Mouse (Mus musculus) kidney, adult 9 months (tissue): Measurements from ENCODE around the gene Gm36864.
"Not testable (repeated sequence)": the region's sequence is repeated elsewhere in the genome, so short reads cannot be mapped to it uniquely, and the experiment has no call there.

Experiments
- DNase-seq: peaks from one replicate; pipeline ENCODE4 v3.0.0; 2022

The Gm36864 gene

DNA sequence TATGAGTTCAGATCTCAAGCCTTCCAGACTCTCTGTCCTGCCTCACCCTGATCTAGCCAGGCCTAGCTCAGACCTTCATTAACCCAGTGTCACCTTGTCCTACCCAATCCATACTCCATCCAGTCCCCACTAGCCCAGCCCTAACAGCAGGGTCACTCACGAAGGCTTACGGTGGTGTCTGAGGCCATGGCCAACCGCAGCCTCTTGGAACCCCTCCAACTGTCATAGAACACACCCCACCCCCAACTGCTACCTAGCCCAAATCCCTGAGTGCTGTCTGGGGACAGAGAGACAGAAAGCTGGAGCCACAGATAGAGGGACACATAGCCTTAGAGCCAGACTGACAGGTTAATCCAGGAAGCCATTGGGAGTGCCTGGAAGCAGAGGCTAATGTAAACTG lies at the start of gene Gm36864:
Gene Gm36864, plus strand, starts transcription at position 269 of the 400 bp plus-strand sequence.
- no peak for DNase-seq

DNA sequence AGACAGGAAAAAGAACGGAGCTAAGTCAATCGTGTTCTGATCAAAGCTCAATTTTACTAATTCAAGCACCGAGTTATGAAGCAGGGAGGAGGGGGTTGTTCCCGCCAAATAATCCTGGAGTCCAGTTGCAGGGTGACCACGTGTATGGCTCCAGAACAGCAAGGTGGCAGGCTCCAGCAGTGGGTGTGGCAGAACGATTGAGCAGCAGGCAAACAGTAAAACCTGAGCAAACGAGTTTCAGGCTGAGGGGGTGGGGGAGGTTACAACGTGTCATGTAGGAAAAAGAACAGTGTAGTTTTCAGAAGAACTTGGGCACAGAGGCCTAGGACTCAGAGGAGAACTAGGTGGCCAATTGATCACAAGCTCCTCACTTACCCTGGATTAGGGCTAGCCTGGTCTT lies 49.5 kb upstream of the Gm36864 start:
- DNase-seq: peak; percentile 26

DNA sequence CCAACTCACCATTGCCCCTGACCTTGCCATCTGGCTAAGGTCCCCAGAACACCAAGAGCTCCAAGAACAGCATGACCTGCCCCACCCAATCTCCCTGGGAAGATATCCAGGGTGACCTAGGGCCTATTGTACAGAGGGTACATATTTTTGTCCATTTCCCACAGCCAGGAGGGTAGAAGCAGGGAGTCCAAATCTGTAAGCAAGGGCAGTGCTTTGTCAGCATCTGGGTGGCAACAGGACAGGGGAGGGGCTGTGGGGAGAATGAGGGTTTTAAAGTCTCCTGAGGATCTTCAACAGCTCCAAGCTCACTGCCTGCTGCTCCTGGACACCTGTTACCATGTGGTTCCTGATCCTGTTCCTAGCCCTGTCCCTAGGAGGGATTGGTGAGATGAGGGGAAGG lies 48.0 kb upstream of the Gm36864 start, which contains the start of gene Klk1b24:
Gene Klk1b24, plus strand, starts transcription at position 301 of the 400 bp plus-strand sequence.
- not testable (repeated sequence) for DNase-seq

DNA sequence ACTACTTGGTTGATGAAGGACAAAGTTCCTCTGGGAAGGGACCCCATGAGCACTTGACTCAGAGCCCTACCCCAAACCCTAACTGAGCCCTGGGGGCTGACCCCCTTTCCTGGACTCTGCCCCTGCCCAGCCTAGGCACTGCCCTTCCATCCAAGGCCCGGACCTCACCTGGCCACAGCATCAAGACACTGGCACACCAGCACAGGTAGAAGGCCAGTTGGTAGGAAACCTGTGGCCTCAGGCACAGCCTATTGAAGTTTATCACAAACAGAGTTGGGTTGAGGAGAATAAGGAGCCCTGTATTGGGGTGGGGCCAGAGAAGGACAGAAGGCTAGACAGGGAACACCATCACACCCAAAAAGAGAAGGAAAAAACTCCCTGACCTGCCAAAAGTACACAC lies 42.5 kb upstream of the Gm36864 start:
- not testable (repeated sequence) for DNase-seq

DNA sequence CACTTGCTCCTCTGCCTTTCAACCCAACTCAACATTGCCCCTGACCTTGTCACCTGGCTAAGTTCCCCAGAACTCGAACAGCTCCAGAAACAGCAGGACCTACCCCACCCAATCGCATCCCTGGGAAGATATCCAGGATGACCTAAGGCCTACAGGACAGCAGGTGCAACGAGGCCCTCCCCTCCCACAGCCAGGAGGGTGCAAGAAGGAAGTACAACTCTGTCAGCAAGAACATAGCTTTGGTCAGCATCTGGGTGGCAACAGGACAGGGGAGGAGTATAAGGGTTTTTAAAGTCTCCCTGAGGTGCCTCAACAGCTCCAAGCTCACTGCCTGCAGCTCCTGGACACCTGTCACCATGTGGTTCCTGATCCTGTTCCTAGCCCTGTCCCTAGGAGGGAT lies 38.1 kb upstream of the Gm36864 start, which contains the start of gene Klk1b3:
Gene Klk1b3, plus strand, starts transcription at position 301 of the 400 bp plus-strand sequence.
- no peak for DNase-seq

DNA sequence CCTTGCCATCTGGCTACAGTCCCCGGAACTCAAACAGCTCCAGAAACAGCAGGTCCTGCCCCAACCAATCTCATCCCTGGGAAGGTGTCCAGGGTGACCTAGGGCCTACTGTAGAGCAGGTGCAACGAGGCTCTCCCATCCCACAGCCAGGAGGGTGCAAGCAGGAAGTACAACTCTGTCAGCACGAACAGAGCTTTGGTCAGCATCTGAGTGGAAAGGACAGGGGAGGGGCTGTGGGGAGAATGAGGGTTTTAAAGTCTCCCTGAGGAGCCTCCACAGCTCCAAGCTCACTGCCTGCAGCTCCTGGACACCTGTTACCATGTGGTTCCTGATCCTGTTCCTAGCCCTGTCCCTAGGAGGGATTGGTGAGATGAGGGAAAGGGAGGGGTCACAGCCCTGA lies 28.8 kb upstream of the Gm36864 start, which contains the start of gene Klk1b4:
Gene Klk1b4, plus strand, starts transcription at position 301 of the 400 bp plus-strand sequence.
- not testable (repeated sequence) for DNase-seq

DNA sequence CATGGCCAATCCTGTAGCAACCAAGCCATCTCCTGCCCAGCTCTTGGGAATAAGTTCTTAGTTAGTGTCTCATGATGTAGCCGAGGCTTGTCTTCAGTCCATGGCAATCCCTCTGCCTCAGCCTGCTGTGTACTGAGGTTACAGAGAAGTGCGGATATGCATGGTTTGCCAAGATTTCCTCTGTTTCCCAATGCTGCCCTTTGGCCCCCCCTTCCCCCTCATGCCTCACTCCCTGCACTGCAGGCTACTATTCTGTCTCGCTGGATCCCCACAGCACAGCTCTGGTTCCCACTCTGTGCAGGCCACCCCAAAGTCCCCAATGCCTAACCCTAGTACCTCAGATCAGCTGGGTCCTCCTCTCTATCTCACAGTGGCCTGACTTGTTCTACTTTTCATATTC lies 27.7 kb upstream of the Gm36864 start:
- DNase-seq: no peak

DNA sequence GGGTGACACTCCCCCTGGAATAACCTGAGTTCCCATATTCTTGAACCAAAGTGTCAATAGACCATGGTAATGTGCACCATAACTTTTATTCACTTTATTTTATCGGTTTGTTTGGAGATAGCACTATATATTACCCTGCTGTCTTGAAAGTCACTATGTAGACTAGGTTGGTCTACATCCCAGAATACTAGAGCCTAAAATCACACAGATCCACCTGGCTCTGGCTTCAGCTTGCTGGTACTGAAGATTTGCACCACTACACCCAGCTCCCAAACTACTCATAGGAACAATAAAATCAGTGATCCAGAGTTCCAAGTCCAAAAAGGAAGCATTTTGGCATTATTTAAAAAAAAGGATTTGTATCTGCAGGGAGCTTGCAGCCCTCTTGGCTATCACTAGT lies 20.3 kb upstream of the Gm36864 start, which contains the start of gene Klk1b5:
Gene Klk1b5, plus strand, starts transcription at position 301 of the 400 bp plus-strand sequence.
- no peak for DNase-seq

DNA sequence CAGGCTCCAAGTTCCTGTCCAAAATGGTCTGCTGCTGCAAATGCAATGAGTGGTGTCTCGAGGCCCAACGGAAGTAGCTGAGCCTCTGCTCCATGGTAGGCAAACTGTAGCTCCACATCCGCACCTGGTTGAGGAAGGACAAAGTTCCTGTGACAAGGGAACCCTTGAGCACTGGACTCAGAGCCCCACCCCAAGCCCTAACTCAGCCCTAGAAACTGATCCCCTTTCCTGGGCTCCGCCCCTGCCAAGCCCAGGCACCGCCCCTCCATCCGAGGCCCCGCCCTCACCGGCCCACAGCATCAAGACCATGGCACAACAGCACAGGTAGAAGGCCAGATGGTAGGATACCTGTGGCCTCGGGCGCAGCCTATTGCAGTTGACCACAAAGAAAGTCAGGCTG lies 14.4 kb upstream of the Gm36864 start:
- not testable (repeated sequence) for DNase-seq

DNA sequence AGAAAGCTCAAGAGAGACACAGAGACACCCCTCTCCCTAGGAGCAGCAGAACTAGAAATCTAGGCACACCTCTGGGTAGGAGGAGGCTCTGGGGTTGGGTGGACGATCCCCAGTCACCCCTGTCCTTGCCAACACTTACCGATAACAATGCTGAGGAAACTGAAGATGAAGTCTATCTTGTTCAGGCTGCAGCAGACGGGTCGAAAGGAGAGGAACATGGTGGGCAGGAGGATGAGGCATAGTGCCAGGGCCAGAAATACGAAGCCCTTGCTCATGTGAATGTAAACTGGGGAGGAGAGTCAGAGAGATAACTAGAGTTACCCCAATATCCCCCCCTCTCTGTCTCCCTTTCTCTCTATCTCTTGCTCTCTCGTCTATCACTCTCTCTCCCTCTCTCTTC lies 13.6 kb upstream of the Gm36864 start:
- not testable (repeated sequence) for DNase-seq

DNA sequence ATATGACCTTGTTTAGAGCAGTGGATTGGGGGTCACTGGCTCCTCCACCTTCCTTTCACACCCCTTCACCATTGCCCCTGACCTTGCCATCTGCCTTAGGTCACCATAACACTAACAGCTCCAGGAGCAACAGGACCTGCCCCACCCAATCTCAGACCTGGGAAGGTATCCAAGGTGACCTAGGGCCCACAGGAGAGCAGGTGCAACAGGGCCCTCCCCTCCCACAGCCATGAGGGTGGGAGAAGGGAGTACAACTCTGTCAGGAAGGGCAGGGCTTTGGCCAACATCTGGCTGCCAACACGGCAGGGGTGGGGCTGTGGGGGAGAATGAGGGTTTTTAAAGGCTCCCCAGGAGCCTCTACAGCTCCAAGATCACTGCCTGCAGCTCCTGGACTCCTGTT lies 10.9 kb upstream of the Gm36864 start, which contains the start of gene Klk1:
Gene Klk1, plus strand, starts transcription at position 285 of the 400 bp plus-strand sequence.
- DNase-seq: peak; percentile 69

DNA sequence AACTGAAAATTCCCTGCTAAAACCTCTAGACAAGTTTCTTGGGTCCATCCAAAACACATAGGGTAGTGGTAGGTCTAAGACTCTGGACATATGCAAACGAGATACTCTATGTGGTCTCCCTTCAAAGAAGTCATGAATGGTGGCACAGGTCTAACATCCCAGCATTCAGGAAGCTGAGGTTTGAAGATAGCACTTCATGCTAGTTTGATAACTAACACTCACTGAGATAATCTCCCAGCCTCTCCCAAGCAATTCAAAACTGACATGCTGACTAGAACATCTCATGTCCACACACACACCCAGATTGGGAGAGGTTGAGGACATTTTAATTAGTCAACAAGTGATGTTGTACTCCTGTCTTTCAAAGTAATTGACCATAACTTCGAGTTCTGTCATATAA lies 3.9 kb downstream of the Gm36864 start:
- DNase-seq: no peak

DNA sequence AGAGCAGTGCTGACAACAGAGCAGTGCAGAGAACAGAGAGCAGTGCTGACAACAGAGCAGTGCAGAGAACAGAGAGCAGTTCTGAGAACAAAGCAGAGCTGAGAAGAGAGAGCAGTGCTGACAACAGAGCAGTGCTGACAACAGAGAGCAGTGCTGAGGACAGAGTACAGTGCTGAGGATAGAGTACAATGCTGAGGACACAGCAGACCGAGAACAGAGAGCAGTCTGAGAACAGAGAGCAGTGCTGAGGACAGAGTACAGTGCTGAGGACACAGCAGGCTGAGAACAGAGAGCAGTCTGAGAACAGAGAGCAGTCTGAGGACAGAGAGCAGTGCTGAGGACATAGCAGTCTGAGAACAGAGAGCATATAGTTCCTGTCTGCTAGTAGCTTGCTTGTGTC lies 4.7 kb downstream of the Gm36864 start:
- DNase-seq: peak; percentile 37

DNA sequence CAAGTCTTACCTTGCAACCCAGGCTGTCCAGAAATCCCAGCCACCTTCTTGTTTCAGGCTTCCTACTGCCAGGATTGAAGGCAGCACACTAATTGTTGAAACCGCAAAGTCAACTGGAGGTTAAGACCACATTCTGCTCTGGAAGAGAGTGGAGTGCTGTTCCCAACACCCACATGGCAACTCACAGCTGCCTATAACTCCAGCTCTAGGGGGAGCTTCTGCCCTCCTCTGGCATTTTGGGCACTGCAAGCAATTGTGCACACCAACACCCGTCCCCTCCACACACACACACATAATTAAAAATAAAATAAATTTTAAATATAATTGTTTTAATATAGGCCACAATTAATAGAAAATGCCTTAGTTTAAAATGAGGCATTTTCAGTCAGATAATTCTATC lies 5.2 kb downstream of the Gm36864 start:
- peak; percentile 36 for DNase-seq

DNA sequence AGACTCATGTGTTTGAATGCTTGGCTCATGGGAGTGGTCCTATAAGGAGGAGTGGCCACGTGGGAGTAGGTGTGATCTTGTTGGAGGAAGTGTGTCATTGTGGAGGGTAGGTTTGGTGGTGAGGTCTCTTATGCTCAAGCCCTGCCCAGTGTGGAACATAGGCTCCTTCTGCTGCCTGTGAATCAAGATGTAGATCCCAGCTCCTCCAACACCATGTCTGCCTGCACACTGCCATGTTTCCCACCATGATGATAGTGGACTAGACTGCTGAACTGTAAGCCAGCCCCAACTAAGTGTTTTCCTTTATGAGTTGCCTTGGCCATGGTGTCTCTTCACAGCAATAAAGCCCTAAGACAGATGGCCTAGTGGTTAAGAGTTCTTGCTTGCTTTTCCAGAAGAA lies 8.1 kb downstream of the Gm36864 start:
- no peak for DNase-seq

DNA sequence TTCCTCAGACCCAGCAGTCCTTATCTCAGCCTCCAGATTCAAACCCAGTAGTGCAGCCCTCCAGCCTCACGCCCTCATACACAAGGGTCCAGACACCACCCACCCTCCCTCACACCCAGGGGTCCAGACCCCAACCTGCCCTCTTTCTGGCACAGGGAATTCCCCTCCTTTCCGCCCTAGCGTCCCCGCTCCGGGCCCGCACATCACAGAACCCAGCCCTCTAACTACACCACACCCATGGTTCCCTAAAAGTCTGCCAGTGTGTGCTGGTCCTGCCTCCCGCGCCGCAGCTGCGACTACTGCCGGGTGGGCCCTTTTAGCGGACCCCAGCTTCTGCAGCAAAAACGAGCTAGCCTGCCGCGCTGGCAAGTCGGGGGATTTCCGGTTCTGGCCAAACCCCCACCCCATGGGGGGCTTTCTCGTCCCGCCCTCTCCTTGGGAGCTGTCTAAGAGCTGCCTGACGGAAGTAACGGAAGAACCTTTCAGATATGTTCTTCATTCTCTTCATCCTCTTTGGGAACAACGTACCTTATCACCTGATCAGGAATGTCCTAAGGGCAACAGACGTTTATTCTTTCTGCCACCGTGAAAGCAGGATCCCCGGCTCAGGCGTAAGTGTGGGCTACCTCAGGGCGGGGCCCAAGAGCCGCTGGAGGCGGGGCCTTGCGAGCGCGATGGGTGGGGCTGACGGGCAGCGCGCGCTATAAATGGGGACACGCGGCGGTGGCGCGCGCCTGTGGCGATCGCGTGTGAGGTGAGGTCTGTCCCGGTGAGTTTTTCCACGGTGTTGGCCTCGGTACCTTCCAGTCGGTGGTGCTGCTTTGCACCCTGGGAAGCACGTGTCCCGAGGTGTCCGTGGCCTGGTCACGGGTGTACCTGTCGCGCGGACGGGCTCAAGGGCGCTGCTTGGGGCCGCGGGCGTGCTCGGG lies 10.3 kb downstream of the Gm36864 start, which contains the start of the genes 1700028J19Rik and 2410002F23Rik:
Gene 1700028J19Rik, minus strand, starts transcription at position 641 of the 929 bp plus-strand sequence.
Gene 2410002F23Rik, plus strand, starts transcription at position 668 of the 929 bp plus-strand sequence.
- peak; percentile 95 for DNase-seq

DNA sequence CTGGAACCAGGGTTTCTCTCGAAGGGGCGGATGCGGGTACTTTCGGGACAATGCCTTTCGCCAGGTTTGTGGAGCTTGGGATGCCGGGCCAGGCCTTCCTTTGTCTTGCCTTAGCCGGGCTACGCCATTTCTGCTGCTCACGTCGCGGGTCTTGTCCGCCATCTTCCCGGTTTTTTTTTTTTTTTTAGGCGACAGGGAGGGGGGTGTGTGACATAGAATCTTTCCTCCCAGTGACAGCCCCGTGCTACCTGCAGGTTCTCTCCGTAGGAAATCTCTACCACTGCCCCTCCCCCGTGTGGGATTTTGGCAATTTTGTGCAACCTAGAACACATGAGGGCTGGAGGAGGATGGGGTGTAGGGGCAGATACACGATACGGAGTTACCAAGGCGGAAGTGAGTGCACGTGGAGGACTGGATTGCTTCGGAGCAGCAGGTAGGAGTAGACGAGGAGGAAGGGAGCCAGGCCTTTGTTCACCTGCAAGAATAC lies 11.1 kb downstream of the Gm36864 start:
- DNase-seq: peak; percentile 52

DNA sequence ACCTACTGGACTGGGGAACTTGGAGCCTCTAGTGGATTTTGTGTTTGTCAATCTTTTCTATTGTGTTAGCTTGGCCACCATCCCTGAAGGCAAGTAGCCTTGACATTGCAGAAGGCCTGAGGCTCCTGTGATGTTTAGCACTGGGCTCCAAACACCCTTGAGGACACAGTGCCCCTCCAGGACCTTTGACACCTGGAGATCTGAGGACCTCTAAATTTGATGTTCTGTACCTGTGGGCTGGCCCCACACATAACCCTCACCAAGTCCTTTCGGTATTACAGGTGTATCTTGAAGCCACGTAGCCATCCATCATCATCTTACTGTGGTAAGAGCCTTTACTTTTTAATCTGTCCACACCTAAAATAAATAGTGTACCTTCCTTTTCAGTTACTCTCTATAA lies 12.0 kb downstream of the Gm36864 start:
- no peak for DNase-seq

DNA sequence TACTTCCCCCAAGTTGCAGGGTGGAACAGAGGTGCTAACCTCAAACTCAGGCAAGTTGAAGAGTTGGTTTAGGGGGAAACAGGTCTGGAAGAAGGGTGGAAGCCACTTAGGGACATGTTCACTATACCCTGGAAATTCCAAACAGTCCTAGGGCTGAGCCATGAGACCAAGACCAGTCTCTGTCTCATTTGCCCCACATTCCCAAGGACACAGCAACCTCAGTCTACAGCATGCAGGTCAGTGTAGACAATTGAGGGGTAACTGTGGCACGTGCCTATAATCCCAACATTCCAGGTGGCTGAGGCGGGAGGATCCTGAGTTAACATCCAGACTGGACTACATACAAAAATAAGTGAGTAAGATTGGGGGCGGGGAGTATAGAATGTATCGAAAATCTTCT lies 13.3 kb downstream of the Gm36864 start:
- DNase-seq: no peak

DNA sequence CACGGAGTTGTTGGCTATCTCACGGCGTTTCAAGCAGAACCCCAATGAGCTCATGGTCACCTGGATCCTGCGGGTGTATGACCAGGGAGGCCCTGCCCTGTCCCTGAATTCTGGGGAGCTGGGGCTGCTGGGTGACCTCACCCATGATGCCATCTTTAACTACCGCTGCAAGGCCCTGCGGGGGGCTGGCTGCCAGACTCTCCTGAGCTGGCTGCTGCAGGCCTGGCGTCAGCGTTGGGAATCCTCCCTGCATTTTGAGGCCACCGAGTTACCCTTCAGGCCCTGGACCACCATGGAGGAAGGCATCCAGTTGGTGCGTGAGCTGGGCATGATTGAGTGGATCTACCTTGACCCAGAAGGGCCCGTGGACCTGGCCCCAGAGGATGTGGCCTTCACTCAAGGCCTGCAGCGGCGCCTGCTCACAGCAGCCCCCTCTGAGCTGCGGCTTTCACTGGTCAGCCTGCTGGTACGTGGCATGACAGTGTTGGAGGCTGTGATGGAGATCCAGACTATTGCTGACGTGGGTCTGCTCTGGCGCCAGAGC lies 14.8 kb downstream of the Gm36864 start:
- DNase-seq: not testable (repeated sequence)

DNA sequence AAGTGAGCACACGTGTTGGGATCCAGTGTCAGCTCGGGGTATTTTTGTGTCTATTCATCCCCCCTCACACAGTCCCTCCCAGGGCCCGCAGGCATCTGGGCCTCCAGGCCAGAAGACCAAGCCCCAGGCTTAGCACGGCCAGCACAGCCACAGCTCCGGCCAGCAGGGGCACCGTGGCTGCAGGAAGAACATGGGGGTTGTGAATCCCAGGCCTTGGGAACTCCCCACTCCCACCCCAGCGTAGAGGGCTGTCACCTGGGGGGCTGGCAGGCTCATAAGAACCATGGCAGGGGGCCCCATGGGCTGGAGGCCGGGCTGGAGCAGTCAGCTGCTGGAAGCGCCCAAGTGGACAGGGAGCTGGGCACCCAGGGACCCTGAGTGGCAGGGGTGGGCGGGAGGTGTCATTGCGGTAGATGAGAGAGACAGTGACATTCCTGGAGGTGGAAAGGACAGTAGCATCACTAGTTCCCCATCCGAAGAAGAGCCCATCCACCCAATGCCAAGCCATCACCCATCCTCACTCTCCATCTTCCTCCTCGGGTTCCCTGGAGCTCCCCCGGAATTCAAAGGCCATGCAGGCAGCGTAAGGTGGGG lies 17.1 kb downstream of the Gm36864 start:
- DNase-seq: no peak

DNA sequence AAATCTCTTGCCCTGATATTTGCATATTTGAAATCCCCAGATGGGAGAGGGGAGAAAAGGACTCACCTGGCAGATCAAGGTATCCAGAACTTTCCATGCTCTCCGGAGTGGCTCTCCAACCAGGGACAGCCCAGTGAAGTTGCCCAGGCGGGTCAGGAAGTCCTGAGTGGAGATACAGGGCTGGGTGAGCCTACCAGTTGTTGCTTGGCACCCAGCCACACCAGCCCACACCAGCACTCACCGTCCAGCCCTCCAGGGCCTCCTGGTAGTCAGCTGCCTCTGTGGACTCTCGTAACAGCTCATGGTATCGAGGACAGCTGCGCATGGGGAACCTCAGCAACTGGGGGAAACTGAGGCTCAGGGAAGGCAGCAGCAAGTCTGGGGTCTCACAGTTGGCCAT lies 19.0 kb downstream of the Gm36864 start:
- DNase-seq: no peak

DNA sequence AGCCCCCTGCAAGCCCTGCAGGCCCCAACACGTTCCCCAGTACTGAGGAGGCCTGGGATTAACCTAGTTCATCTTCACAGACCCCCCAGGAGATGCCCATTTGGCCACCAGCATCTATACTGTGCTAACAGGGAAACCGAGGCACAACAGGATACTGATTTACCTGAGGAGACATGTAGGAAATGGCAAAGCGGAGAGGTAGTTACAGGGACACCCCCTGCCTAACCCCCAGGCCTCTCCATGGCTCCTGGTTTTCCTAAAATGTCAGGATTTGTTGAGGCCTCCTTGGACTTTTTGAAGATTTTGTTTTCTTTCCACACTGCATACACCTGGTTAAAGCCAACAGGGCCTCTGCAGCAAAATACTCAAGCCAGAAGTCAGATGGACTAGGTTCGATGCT lies 21.3 kb downstream of the Gm36864 start, which contains the start of gene Acp4:
Gene Acp4, minus strand, starts transcription at position 101 of the 400 bp plus-strand sequence.
- no peak for DNase-seq
